Mouse (Mus musculus) A20 (cell line): ENCODE measurements around the gene Garnl3.
A peak's percentile ranks its signal among the peaks of the same experiment; 100 is the strongest.

Experiments used
- DNase-seq: peaks from one replicate; pipeline ENCODE4 v3.0.0-alpha.2; 2011; ENCODE audit warnings: low read depth, low spot score

Garnl3 gene

GRCm38 (mm10) chr2:32977114-32977513, 154.3 kb downstream of the Garnl3 start:
- DNase-seq, result no peak

DNA sequence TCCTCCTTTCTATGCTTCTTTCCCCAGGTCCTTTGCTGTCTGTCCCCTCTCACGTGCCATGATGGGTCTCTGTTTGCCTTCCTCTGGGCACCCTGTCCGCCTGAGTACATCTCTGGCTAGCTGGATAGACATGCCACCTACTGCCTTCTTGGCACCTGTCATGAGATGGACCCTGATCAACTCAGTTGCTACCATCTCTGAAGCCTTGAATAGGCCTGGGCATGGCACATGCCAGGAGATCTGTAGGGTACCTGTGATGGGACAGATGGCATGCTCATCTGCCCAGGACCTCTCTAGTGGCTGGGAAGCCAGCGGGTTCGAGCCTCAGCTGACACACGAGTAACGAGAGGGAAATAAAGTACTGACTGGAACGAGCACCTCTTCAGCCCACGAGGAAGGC, 157.2 kb downstream of the Garnl3 start:
- no peak for DNase-seq

- no peak for DNase-seq
Measured at GRCm38 (mm10) chr2:32971235-32971634, 160.2 kb downstream of the Garnl3 start.

- DNase-seq, result no peak
Measured at GRCm38 (mm10) chr2:32969326-32969725, 162.1 kb downstream of the Garnl3 start.

DNA sequence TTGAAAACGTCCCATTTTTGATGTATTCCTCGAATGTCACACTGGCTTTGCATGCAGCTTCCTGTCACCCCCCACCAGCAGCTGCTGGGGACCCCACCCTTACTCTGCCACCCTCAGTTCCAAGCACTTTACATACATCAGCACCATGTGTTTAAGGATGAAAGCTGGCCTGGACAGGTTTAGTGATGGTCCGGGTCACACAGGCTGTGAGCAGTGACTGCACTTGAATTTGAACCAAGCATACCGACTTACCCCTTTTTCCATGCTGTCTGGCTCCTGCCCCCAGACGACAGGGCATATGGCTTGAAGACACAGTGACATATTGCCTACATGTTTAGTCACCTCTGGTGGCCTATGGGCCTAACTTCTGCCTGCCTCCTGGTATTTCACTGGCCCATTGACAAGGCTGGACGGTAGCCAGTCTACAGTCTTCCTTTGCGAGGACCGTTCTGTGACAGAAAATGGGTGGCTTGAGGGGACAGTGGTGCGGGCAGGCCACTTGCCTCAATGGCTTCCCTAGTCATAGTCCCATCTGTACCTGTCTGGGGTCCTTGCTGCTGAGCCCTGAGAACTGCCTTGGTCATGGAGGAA, 163.3 kb downstream of the Garnl3 start:
- DNase-seq, result no peak

DNA sequence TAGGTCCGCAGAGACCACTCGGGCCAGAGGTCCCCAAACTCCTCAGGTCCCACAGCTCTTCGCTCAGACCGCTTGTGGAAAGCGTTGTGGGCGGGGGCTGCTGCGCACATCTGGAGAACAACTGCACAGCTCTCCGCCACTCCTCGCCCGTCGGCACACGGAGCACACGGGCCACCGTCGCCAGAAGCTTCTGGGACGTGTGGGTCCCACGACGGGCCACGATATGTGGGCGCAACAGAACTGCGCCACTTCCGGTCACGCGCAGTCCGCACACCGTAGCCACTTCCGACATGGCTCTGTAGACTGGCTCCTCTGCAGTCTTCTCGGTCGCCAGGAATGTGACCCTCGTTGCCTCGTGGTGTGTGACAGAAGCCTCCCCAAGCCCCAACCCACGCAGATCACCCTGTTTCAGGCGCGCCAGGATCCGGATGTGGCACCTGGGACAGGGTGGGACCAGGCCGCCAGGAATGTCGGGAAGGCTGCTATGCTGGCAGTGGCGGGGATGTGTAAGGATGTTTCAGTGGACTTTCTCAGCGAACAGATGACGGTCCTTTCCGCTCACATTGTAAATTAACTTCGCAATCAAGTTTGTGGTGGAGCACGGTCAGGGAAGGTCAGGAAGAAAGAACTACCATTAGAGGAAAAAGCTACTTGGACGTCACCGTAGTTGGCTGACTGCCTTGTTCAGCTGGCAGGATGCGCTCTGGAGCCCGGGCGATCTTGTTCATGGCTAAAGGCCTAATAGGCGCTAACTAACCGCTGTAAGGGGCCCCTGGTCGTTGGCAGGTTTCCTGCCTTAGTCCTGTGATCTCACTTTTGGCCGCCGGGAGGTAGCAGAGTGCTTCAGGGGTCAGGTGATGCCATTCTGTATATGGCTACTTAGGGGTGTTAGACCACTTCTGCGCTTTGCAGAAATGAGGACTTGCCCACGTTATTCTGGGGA, 164.5 kb downstream of the Garnl3 start:
- peak; percentile 93 for DNase-seq

DNA sequence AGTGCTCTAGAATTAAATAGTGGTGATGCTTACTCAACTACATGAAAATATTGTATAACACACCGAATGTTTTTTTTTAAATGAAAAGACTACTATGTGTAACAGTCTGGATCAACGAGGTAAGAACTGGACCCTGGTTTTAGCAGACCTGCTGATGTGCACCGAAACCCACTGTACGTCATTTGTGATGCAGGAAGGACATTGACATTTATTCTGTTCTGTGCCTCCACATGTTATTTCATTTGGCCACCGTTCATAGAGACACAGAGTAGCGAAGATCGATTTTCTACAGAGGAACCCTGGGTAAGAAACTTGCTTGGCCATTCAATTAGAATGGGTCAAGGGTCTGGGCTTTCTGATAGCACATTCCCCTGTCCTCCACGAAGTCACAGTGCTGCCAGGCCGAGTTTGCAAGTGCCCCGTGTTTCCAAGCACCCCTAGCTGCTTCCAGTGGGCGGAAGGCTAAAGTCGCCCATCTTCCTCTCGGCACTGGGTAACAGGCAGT, 165.2 kb downstream of the Garnl3 start:
- DNase-seq, result no peak

- peak; percentile 80 for DNase-seq
Measured at GRCm38 (mm10) chr2:32965511-32966183, 165.8 kb downstream of the Garnl3 start.

DNA sequence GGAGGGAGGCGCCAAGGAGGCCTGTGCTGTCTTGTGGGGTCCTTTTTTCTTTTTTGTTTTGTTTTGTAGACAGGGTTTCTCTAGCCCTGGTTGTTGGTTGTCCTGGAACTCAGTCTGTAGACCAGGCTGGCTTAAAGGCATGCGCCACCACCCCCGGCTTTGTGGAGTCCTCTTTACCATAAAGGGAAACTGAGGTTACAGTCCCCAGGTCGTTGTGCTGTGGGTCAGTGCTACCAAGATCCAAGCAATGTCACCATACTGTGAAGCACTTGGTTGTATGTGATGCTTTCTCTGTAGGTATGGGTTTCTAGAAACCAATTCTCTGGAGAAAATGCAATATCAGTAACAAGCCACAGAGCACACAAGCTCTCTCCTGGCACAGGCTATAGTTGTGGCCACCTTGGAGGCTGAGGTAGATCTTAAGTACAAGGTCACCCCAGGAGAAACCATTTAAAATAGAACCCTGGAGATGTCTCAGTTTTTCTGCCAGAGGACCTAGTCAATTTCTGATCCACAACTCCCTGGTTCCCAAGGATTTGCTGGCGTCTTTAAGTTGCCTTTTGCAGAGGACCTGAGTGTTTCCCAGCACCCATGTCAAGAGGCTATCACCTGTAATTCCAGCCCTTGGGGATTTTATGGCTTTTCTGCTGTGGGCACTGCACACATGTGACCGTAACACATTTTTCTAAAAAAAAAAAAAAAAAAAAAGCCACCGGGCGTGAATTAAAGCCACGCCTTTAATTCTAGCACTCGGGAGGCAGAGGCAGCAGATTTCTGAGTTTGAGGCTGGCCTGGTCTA, 166.6 kb downstream of the Garnl3 start:
- no peak for DNase-seq

DNA sequence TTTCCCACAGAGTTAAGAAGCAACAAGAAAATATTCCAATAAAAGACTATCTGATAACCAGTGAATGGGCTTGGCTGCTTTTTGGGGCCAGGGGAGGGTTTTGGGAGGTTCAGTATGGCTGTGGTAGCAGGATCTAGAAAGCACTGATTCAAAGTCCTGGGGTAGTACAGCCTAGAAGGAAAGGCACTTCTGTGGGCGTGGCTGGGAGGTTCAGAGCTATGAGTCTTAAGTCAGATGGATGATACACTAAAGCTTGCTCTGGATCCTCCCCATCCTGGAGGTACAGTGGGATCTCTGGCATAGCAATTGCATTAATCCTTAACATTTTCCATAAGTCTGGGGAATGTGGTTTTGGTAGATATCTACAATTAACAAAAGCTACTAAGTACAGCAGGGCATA, 167.5 kb downstream of the Garnl3 start:
- DNase-seq, result peak; percentile 24

DNA sequence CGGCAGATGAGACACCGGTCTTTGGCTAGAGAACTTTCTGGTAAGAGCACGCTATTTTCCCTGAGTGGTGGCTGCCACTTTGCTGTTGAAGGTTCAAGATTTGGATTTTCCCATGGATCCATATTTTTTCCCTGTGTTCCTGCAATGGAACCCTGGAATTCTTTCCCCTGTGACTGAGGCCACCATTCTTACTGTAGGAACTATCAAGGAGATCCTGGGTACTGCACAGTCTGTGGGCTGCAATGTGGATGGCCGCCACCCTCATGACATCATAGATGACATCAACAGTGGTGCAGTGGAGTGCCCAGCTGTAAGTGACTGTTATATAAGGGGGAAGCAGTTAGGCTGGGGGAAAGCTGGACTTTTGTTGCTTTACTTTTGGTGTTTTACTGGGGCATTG, 167.9 kb downstream of the Garnl3 start:
- DNase-seq, result peak; percentile 17

- peak; percentile 45 for DNase-seq
Measured at GRCm38 (mm10) chr2:32962875-32963220, 168.6 kb downstream of the Garnl3 start.

DNA sequence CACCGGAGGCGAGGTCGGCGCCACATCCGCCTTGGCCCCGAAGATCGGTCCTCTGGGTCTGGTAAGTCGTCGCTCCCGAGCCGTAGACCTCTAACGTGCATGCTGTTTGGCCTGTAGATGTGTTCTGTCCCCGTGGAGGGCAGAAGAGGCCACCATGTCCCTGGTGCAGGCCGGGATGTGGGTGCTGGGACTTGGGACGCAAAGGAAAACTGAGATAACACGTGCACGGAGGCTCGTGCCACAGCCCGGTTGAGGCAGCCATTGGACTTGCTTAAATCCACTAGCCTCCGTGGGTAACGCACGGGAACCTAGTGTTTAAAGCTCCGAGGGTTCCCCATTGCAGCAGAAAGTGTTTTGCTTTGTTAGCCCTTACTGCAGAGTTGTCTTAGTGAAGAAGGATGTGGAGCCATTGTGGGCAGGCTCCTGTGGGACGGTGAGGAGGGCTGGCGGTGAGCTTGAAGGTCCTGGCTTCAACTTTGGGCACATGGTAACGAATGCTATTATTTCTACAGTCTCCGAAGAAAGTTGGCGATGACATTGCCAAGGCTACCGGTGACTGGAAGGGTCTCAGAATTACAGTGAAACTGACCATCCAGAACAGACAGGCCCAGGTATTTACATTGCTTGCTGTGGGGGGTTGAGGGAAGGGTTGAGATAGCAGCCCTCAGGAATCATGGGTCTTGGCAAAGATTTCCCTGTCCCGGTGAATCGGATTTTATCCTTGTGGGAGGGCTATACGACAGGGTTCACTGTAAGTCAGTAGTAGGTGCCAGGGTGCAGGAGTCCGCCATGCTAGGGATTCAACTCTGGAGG, 169.2 kb downstream of the Garnl3 start:
- no peak for DNase-seq

- DNase-seq, result peak; percentile 95
Measured at GRCm38 (mm10) chr2:32961192-32961995, 170.1 kb downstream of the Garnl3 start, which contains the start of the genes Rpl12 and Lrsam1. Gene Rpl12 (plus strand): TSS chr2:32961559. Gene Lrsam1 (minus strand): TSS chr2:32961614.

- DNase-seq, result no peak
Measured at GRCm38 (mm10) chr2:32960273-32960672, 171.2 kb downstream of the Garnl3 start.

DNA sequence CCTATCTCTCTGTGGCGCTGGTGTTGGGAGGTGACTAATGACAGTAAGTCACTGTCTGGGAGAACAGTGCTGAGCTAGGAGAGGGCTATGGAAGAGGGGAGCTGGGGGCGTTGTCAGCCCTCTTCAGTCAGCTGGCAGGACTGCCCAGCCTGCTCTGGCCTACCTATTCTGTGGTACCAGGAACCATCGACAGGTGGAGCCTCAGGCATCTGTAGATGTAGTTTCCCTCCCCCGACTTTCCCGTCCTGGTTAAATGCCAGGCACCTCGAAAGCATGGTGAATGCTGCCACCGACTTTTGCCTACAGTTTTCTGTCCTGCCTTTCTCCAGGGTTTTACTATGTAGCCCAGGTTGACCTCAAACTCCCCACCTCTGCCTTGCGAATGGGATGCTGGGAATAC, 174.1 kb downstream of the Garnl3 start:
- DNase-seq, result peak; percentile 36

DNA sequence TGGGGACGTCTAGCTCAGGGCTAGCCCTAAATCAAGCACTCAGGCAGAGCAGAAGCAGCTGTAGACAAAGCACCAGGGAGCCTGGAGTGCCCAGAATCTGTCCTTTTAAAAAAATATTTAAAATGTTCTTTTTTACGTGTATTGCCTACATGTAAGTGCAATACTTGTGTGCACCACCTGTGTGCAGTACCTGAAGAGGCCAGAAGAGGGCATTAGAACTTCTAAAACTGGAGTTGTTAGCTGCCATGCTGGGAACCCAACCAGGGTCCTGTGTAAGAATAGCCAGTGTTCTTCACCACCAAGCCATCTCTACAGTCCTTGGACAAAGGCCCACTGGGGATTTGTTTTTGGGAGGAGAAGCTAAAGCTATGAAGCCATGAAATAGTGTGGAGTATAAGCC, 176.9 kb downstream of the Garnl3 start:
- DNase-seq, result no peak

GRCm38 (mm10) chr2:32947454-32947853, 184.0 kb downstream of the Garnl3 start:
- no peak for DNase-seq

GRCm38 (mm10) chr2:32940483-32940882, 191.0 kb downstream of the Garnl3 start:
- no peak for DNase-seq

GRCm38 (mm10) chr2:32939418-32939817, 192.0 kb downstream of the Garnl3 start:
- peak; percentile 79 for DNase-seq
